Mouse (Mus musculus) small intestine, adult 2 months (tissue): ENCODE results near the gene Col27a1. TPM values are rescaled to one million over a fixed set of nuclear protein-coding genes. Genes with fewer than 3 reads are reported as not detected.

ENCODE experiments used
- H3K27ac ChIP-seq: fragments of 200-500 bp; 2 replicates; pipeline ENCODE4 v1.5.1; 2012; ENCODE audit warnings: low read depth, low read length, control low read depth, inconsistent platforms; ENCODE audit not compliant: insufficient read depth
- H3K27me3 ChIP-seq: fragments of 200-500 bp; 2 replicates; pipeline ENCODE4 v1.6.1; 2012; ENCODE audit warnings: mild to moderate bottlenecking, moderate library complexity, low read length, inconsistent platforms; ENCODE audit not compliant: control insufficient read depth, insufficient read depth
- H3K36me3 ChIP-seq: fragments of 200-500 bp; 2 replicates; pipeline ENCODE4 v1.6.1; 2012; ENCODE audit warnings: mild to moderate bottlenecking, low read length, control low read depth, inconsistent platforms; ENCODE audit not compliant: control insufficient read depth, insufficient read depth
- H3K4me1 ChIP-seq: fragments of 200-500 bp; 2 replicates; pipeline ENCODE4 v1.6.1; 2012; ENCODE audit warnings: low read length, inconsistent platforms, mixed read lengths; ENCODE audit not compliant: control insufficient read depth, insufficient read depth, insufficient read length
- H3K4me3 ChIP-seq: fragments of 200-500 bp; 2 replicates; pipeline ENCODE4 v1.5.1; 2012; ENCODE audit warnings: low read depth, mild to moderate bottlenecking, control low read depth, inconsistent platforms, low read length, moderate library complexity
- CTCF ChIP-seq: fragments of 200-500 bp; IDR thresholded peaks from 2 replicates; pipeline ENCODE4 v1.5.1; 2012; ENCODE audit warnings: low read depth, mild to moderate bottlenecking, control low read depth, inconsistent platforms, low read length, moderate library complexity, mixed read lengths; ENCODE audit not compliant: insufficient replicate concordance, insufficient read length; ENCODE audit errors: extremely low read depth
- POLR2A ChIP-seq: fragments of 200-500 bp; IDR thresholded peaks from 2 replicates; pipeline ENCODE4 v1.6.1; 2012; ENCODE audit warnings: low read depth, mild to moderate bottlenecking, control low read depth, inconsistent platforms, low read length, moderate library complexity
- WGBS: fragments of 180-500 bp; shearing (Covaris S2); methylation state at CpG from one replicate; pipeline ENCODE4 v1.1.7; 2018; 5-methylcytosine and 5-hydroxymethylcytosine counted together
- polyA plus RNA-seq: library from polyadenylated mRNA; depleted of rRNA; stranded (reverse); fragments of >200 nt; gene quantifications from 2 replicates; pipeline ENCODE4 v1.2.3, GENCODE M21; 2012

The Col27a1 gene
- polyA plus RNA-seq, 1 experiment: 5.4 TPM

DNA sequence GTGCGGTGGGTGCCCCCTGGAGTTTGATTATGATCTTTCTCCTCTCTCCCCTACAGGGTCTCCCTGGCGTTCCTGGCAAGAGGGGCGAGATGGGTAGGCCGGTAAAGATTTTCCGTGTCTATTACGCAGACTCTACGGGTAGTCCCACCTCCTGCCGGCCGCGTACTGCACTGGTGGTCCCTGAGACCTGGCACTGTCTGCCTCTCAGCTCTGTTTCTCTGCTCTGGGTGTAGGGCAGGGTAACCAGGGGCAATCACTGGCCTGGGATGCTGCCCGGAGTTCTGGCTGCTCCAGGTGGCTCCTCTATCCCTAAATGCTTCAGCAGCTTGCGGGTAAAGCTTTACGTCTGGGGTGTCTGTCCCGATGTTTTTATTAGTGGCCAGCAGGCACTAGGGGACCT is 44.3 kb downstream of the Col27a1 start:
- Histone ChIP-seq H3K27me3 (no peaks in the 10 kb centered on the region), H3K4me3 (no peak overlapping the region), H3K4me1 (peaks cover 4% of the 10 kb centered on the region), H3K36me3 (no peaks in the 10 kb centered on the region), H3K27ac (no peak overlapping the region)
- no peak for TF ChIP-seq POLR2A
- no peak for TF ChIP-seq CTCF
- WGBS: 93% methylated on average over 14 of the region's 14 CpGs

DNA sequence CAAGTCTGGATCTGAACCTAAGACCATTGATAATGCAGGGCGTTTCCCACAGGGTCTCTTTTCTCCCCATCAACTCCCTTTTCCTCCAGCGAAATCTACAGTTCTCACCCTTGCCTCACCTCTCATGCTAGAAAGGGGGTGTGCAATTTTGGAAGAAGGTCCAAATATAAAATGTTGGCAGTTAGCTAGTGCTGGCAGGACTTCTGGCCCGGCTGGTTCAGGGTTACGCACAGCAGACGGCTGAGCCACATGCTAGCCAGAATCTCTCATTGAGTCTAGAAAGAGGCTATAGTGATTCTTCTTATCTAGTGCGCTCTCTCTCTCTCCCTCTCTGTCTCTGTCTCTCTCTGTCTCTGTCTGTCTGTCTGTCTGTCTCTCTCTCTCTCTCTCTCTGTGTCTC is 45.3 kb downstream of the Col27a1 start:
- Histone ChIP-seq H3K4me3 (no peak overlapping the region), H3K27ac (no peak overlapping the region), H3K4me1 (peaks cover 2% of the 10 kb centered on the region), H3K27me3 (no peaks in the 10 kb centered on the region), H3K36me3 (no peaks in the 10 kb centered on the region)
- 88% methylated on average over 6 of the region's 6 CpGs for WGBS
- TF ChIP-seq POLR2A: no peak
- no peak for TF ChIP-seq CTCF

DNA sequence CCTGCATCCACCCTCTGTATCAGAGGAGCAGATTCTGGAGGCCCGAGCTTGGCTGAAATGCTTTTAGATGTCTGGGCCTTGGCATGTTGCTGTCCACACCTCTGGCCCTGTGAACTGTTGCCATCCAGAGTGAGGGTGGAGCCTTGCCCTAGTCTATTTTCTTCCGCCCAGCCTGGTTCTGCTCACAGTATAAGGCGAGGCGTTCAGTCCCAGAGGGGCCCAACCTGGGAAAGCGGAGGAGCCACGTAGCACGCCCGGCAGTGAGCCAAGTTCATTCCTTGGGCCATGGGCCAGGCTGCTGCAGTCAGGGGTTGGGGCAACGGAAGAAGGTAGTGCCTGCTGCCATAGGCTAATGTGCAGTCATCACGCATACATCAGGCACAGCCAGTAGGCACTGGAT is 46.7 kb downstream of the Col27a1 start:
- no peak overlapping the region for H3K27ac ChIP-seq
- H3K4me3 ChIP-seq: no peak overlapping the region
- no peaks in the 10 kb centered on the region for H3K4me1 ChIP-seq
- TF ChIP-seq CTCF: no peak
- TF ChIP-seq POLR2A: no peak
- no peaks in the 10 kb centered on the region for H3K36me3 ChIP-seq
- 32% methylated on average over 10 of the region's 10 CpGs for WGBS
- H3K27me3 ChIP-seq: no peaks in the 10 kb centered on the region

DNA sequence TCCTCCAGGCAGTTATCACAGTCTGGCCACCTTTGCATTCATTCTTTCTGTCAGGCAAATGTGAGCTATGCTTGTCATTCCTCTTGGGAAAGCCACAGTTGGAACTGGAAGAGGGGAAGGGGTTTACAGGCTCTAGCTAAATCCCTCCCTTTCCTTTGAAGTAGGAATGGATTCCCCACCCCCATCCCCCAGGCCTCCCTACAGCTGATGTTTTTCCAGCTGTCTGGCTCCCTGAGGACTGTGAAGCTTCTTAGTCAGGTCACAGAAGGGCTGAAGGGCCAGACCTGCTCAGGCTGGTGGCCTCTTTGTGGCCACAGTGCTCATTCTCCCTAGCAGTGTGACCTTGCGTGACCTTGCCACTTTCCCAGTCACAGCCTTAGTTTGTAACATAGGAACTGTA is 49.1 kb downstream of the Col27a1 start:
- 86% methylated on average over 1 of the region's 1 CpGs for WGBS
- no peak for TF ChIP-seq POLR2A
- TF ChIP-seq CTCF: no peak
- Histone ChIP-seq H3K27me3 (no peaks in the 10 kb centered on the region), H3K4me3 (no peak overlapping the region), H3K4me1 (no peaks in the 10 kb centered on the region), H3K36me3 (no peaks in the 10 kb centered on the region), H3K27ac (no peak overlapping the region)

DNA sequence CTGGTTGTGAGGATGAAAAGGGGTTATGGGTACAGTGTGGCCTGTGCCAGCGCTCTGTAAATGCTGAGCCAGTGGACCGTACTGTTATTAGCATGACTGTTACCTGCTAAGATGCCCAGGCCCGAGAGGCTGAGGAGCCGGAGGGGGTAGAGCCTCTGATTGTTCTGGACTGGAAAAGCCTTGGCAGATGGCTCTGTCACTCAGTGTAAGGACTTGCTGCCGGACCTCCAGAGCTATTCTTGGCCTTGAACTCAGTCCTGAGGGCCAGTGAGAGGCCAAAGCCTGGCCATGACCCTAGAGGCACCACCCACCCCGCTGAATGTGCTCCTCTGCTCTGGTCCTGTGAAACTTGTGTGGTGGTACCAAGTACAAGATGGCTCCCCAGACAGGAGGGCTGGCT is 52.5 kb downstream of the Col27a1 start:
- no peaks in the 10 kb centered on the region for H3K4me1 ChIP-seq

DNA sequence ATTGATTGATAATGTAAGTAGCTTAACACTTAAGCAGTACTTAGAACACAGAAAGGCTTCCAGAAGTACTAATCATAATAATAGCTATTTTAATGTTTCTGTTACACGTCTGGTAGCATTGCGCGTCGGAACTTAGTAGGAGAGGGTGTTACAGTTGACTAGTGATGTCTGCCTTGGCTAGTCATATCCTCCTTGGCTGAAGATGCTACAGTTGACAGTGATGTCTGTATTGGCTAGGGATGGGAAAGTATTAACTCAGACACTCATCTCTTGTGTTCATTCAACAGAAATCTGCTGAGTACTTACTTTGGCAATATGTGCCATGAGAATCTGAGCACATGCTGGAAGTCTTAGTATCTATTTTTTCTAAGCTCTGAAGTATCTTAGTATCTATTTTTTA is 53.3 kb downstream of the Col27a1 start:
- H3K4me3 ChIP-seq: no peak overlapping the region
- H3K36me3 ChIP-seq: no peaks in the 10 kb centered on the region
- H3K4me1 ChIP-seq: no peaks in the 10 kb centered on the region
- 89% methylated on average over 4 of the region's 4 CpGs for WGBS
- no peak overlapping the region for H3K27ac ChIP-seq
- TF ChIP-seq CTCF (no peak), POLR2A (no peak)
- H3K27me3 ChIP-seq: no peaks in the 10 kb centered on the region

More for the DNA sequence above, 52.5 kb downstream of the Col27a1 start:
- Histone ChIP-seq H3K27me3 (no peaks in the 10 kb centered on the region), H3K27ac (no peak overlapping the region), H3K4me3 (no peak overlapping the region), H3K36me3 (no peaks in the 10 kb centered on the region)
- 91% methylated on average over 6 of the region's 6 CpGs for WGBS
- TF ChIP-seq CTCF: no peak
- TF ChIP-seq POLR2A: no peak

DNA sequence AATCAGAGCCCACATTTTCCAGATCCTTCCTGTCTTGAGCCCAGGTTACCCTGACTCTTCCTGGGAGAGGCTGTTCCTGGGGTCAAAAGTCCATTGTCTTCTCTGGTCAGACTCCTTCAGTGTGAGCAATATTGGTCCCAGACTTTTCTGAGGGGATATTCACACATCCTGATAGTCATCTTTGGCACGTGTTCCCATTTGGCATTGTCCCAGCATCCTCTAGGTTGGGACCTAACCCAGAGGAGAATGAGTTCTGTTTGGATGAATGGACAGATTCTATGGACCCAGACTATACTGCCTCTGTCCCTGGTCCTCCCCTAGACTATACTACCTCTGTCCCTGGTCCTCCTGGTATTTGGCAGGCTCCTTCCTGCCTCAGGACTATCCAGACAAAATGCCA is 53.8 kb downstream of the Col27a1 start:
- 44% methylated on average over 1 of the region's 1 CpGs for WGBS
- H3K27ac ChIP-seq: no peak overlapping the region
- no peaks in the 10 kb centered on the region for H3K36me3 ChIP-seq
- TF ChIP-seq CTCF: no peak
- TF ChIP-seq POLR2A: no peak
- H3K27me3 ChIP-seq: no peaks in the 10 kb centered on the region
- H3K4me1 ChIP-seq: no peaks in the 10 kb centered on the region
- no peak overlapping the region for H3K4me3 ChIP-seq

DNA sequence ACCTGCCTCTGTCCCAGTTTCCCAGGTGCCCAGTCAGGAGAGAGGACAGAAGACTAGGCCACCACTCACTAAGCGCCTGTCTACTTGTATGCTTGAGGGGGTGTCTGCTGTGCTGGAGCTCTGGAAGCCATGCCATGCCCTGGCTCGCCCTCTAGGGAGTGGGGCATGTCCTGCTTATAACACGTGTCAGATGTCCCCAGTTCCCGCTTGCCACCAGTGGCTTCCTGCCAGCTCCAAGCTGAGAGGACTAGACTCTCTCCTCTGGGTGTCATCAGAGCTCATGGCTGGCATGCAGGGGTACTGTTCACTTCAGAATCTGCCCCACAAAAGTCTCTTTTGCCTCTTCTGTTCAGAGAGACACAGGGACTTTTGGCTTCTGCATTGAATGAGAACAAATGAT is 55.0 kb downstream of the Col27a1 start:
- no peak for TF ChIP-seq CTCF
- no peak for TF ChIP-seq POLR2A
- H3K4me1 ChIP-seq: no peaks in the 10 kb centered on the region
- no peaks in the 10 kb centered on the region for H3K36me3 ChIP-seq
- H3K4me3 ChIP-seq: no peak overlapping the region
- no peaks in the 10 kb centered on the region for H3K27me3 ChIP-seq
- no peak overlapping the region for H3K27ac ChIP-seq
- WGBS: 43% methylated on average over 4 of the region's 4 CpGs
